Mouse (Mus musculus) heart, adult 2 months (tissue): Measurements from ENCODE around the gene Plekha7.

ENCODE experiments used
- CTCF ChIP-seq: fragments of 200-600 bp; IDR thresholded peaks from 2 replicates; pipeline ENCODE4 v1.8.1; 2022; ENCODE audit warnings: antibody characterized with exemption, mild to moderate bottlenecking, moderate library complexity
- POLR2A ChIP-seq: fragments of 200-500 bp; IDR thresholded peaks from 2 replicates; pipeline ENCODE4 v1.6.1; 2011; ENCODE audit warnings: mild to moderate bottlenecking, low read depth, low read length, control low read depth; ENCODE audit not compliant: insufficient read depth

- TF ChIP-seq POLR2A (no peak), CTCF (no peak)
Observed at GRCm38 (mm10) chr7:116110661-116111060, 197.5 kb downstream of the Plekha7 start.
